Mouse (Mus musculus): ENCODE measurements around the gene Helz2.
"Not testable (repeated sequence)": the region's sequence is repeated elsewhere in the genome, so short reads cannot be mapped to it uniquely, and the experiment has no call there.

Helz2 gene

DNA sequence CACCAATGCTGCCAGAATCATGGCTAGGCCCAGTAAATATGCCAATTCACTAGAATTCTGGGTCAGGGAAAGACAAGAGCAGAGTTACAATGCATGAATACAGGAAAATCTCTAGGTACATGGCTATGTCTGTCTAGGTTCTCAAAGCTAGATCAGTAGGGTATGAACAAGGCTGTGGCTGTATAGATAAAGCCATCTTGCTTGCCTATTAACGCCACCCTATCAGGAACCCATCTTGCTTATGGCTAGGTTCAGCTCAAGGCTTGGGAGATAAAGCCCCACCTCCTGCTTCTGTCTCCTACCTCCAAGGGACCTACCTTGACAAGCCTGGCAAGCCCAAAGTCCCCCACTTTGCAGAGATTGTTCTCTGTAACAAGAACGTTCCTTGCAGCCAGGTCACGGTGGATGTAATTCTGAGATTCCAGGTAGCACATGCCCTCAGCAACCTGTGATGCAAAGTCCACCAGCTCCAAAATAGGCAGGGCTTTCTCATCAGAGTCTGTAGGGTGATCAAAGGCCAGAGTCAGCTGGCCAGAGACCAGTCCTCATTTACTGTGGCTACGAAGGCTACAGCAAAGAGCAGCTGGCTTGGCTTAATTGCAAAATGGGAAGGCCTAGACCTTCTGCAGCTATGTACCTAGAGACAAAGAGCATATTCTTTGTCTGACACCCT is 45.1 kb downstream of the Helz2 start:
- DNase-seq (ENCODE audit: low read depth, low spot score): no peak

DNA sequence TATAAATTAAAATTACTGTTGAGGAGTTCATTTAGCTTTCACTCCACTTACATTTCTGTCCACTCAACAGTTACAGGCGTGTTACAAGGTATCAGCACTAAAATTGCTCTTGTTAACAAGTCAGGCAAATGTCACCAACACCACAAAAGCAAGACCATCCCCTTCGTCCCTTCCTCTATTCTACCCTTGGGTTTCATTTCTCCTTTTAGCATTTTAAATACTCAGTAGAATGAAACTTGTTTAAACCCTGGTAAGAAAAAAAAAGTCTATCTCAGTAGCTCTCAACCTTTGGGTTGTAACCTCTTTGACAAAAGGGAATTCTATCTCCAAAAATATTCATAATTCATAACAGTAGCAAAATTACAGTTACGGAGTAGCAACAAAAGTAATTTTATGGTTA is 48.8 kb downstream of the Helz2 start:
- no peak for DNase-seq (ENCODE audit: low read depth, low spot score)

DNA sequence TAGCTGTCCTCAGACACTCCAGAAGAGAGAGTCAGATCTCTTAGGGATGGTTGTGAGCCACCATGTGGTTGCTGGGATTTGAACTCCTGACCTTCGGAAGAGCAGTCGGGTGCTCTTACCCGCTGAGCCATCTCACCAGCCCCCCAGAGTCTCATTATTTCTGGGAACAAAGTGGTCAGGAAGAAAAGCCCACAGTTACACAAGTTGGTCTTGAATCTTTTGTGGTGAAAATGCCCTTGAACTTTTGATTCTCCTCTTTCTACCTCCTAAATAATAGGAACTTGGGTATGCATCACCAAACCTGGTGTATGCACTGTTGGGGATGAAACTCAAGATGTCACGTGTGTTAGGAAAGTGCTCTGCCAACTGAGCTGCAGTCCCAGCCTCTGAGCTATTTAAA is 49.9 kb downstream of the Helz2 start:
- DNase-seq (ENCODE audit: low read depth, low spot score): no peak

DNA sequence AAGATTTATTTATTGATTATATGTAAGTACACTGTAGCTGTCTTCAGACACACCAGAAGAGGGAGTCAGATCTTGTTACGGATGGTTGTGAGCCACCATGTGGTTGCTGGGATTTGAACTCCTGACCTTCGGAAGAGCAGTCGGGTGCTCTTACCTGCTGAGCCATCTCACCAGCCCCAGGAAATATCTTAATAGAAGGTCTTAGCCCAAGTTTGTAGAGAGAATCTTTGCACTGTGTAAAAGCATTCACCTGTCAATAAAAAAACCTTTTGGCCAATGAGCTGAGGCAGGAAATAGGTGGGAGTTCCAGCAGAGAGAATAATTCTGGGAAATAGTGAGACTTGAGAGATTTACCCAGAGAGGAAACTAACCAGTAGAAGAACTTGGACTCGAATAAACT is 50.4 kb downstream of the Helz2 start:
- not testable (repeated sequence) for DNase-seq (ENCODE audit: low read depth, low spot score)

DNA sequence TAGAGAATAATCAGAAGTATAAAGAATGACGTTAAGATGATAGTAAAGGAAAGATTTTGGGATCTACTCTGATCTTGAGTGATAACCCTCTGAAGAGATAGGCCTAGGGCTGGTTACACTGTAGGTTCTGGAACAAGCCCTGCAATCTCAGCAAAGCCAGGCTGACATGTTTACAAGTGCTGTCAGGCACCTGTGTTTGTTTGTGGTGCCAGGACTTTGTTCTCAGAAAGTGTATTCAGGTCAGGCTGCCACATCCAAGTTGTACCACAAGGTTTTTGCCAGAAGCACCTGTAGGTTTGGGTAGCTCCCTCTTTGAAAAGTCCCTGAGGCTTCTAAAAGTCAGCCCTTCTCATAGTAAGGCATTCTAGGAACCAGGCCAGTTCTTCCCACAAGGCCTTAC is 52.5 kb downstream of the Helz2 start:
- no peak for DNase-seq (ENCODE audit: low read depth, low spot score)

DNA sequence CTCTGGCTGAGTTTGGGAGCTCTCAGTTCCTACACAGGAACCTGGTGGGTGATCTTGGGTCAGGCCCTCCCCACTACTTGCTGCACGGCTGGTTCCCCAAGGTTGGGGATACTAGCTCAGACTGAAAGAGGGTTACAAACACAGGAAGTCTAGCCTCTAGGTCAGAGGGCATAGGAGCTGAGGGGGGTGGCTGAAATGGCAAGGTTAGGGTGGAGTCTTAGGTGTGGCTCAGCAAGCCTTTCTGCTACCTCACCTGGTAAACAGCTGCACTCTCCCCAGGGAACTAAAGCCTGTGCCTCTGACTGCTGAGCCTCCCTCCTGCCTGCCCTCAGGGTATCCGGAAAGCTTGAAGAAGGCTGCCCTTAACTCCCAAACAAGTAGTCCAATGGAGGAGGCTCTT is 53.1 kb downstream of the Helz2 start:
- DNase-seq (ENCODE audit: low read depth, low spot score): peak; percentile 47

DNA sequence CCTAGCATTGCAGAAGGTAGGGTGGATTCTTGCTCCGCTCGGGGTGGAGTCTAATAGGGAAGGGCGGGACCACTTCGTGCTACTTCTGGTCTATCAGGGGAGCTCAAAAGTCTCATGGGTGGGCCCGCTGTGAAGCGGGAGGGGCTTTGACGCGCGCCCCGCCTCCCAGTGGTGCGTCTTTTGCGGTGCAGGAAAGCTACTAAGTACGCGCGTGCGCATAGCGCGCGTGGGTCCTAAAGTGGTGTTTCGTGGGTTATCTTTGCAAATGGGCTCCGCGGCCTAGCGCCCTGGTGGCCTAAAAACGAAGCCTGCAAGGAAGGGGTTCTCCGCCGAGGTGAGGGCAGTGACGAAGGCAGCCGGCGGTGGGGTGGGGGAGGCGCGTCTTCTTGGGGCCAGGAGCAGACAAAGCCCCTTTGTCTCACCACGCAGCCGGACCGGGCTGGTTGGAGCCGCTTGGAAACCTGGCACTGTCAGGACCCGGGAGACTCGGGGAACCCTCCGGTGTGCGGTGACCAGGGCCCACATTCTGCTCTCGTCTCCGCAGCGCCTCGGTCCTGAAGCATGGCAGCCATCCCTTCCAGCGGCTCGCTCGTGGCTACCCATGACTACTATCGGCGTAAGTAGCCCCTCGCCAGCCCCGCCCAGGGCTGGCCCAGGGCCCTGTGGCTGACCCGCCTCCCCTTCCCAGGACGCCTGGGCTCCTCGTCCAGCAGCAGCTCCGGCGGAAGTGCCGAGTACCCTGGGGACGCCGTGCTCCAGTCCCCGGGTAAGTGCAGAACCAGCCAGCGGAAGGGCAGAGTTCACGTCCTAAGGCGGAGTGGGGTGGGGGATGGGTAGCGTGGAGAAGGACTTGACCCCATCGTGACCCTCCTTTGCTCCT is 54.5 kb downstream of the Helz2 start, which contains the start of gene Ppdpf:
TSS of gene Ppdpf (plus strand) at position 127 of the 880 bp plus-strand sequence.
- peak; percentile 74 for DNase-seq (ENCODE audit: low read depth, low spot score)

DNA sequence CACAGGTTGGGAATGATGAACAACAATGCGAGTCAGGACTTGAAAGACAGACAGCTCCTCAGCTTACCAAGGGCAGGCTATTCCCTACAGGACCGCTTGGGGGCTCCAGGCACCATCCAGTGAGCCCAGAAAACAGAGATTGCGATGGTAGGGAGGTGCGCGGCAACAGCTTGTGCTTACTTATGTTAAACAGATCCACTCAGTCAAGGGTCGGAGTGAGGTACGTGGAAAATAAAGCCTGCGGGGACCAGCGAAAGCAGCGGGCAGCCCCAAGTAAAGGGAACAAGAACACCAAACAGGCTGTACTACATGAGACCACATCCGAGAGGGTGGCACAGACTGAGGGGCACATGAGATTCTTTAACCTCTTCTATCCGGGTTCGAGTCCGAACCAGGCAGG is 55.2 kb downstream of the Helz2 start:
- peak; percentile 69 for DNase-seq (ENCODE audit: low read depth, low spot score)

DNA sequence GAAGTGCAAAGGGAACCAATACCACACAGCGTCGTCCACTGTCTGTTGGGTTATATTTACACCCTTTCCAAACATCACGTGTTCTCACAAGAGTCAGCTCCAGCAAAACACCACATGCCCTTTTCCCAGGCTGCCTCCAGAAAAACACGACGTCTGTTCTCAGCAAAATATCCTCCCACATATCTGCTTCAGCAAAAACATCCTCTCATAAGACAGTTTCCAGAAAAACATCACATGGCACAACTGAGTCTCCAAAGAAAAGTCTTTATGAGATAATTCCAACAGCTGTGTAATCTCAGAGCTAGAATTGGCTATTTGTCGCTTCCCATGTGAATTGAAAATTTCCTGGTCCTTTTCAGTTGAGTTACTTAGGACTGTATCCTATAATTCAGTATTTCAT is 60.9 kb downstream of the Helz2 start:
- DNase-seq (ENCODE audit: low read depth, low spot score): no peak

DNA sequence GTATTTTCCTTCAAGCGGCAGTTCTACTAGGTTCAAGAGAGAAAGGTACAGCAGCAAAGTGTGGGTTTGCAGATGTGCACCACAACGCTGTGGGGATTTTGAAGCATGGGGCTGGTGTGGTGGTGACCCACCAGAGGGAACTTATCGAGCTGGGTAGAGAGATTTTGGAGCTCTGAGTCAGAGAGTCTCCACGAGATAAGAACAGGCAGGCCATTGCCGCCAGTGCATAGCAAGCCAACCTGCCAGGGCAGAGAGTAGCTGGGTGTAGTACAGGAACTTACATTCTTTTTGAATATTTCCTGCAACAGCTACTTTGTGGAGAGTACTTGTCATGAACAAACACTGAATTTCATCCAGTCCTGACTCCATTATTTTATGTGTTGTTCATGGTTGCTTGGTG is 63.4 kb downstream of the Helz2 start:
- DNase-seq (ENCODE audit: low read depth, low spot score): no peak

DNA sequence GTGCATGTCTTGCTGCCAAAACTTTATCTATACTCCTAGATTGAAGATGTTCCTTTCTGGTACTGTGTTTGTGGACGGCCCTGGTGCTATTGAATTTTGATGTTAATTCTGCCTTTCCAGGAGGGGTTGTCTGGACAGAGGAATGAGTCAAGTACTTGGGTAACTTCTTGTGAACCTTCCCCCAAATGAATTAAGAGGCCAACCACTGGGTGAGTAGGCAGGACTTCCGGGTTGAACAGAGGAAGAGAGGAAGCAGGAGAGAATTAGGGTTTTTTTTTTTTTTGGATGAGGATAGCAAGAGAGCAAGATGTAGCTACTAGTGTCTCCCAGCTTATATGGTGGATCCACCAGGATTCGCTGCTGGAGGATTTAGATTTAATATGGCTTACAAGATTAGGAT is 63.8 kb downstream of the Helz2 start:
- no peak for DNase-seq (ENCODE audit: low read depth, low spot score)
